Mouse (Mus musculus) brain, embryonic 14.5 days (tissue): ENCODE data around the gene Slu7.

ENCODE experiments used
- CTCF ChIP-seq: fragments of 200-500 bp; IDR thresholded peaks from 2 replicates; pipeline ENCODE4 v1.5.1; 2012; ENCODE audit warnings: inconsistent platforms, mild to moderate bottlenecking, moderate library complexity, borderline replicate concordance; ENCODE audit not compliant: insufficient read depth, insufficient read length; ENCODE audit errors: extremely low read depth
- POLR2A ChIP-seq: fragments of 200-500 bp; IDR thresholded peaks from 2 replicates; pipeline ENCODE4 v1.6.1; 2012; ENCODE audit warnings: mild to moderate bottlenecking, inconsistent platforms, borderline replicate concordance; ENCODE audit not compliant: poor library complexity, insufficient read depth, insufficient read length, severe bottlenecking; ENCODE audit errors: extremely low read depth

- TF ChIP-seq CTCF (no peak), POLR2A (no peak)
Observed at GRCm38 (mm10) chr11:43417201-43417600, 16.3 kb upstream of the Slu7 start.
